Mouse (Mus musculus): ENCODE results near the gene Cryzl1.

- TF ChIP-seq POLR2A (IDR thresholded peaks at IDR 0.05; ENCODE audit: control insufficient read depth in 1 of 2, insufficient read depth in 1 of 2, low read depth in 1 of 2, low read length in 2 of 2, poor library complexity in 1 of 2) = no peak
- TF ChIP-seq GABPA (IDR thresholded peaks at IDR 0.05; ENCODE audit: low read depth, low read length) = no peak
- no peak for TF ChIP-seq BHLHE40 (IDR thresholded peaks at IDR 0.05; ENCODE audit: borderline replicate concordance, low read depth, low read length)
- no peak; a peak in 1 of 6 replicates for TF ChIP-seq CTCF (IDR thresholded peaks at IDR 0.05 in 2 of 3, conservative IDR thresholded peaks at IDR 0.05 in 1 of 3; ENCODE audit: control insufficient read depth in 1 of 3, insufficient read depth in 1 of 3, low read depth in 2 of 3, low read length in 3 of 3, poor library complexity in 1 of 3, severe bottlenecking in 1 of 3)
- TF ChIP-seq TAL1 (IDR thresholded peaks at IDR 0.05; ENCODE audit: low read length) = no peak
Measured at GRCm38 (mm10) chr16:91680656-91681055, 48.1 kb downstream of the Cryzl1 start.

All from MEL (cell line).